Mouse (Mus musculus): Measurements from ENCODE around the gene Tial1.

The Tial1 gene

GRCm38 (mm10) chr7:128414433-128414832 is 47.1 kb downstream of the Tial1 start:
- no peak for DNase-seq

DNA sequence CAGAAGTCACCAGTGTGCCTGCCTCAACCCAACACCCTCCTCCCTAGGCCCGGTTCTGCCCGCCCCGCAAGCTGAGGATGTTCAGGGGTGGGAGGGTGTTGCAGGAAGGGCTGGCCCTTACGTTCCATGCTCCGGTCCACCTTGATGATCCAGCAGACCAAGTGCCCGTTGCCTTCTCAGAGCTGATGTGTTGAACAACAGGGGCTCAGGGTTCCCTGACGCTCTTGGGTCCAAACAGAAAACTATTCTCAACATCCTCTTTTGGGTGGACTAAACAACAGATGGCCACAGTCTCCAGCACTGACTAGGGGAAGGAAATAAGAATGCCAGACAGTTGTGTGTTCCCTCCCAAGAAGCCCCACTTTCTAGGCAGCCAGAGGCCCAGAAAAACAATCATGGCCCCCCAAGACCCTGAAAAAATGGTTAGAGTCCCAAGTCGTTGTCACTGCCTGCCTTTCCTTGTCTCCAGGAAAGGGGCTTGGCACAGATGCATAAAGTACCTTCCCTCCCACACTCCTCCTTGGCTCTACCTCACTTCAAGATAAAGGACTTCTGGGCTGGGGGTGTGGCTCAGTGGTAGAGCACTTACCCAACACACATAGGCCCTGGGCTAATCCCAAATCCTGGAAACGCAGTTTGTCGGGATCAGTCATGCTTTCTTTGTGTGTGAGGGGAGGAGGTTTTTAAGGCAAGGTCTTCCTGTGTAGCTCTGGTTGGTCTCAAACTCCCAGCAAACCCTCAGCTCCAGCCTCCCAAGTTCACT is 49.3 kb downstream of the Tial1 start:
- DNase-seq, result no peak

DNA sequence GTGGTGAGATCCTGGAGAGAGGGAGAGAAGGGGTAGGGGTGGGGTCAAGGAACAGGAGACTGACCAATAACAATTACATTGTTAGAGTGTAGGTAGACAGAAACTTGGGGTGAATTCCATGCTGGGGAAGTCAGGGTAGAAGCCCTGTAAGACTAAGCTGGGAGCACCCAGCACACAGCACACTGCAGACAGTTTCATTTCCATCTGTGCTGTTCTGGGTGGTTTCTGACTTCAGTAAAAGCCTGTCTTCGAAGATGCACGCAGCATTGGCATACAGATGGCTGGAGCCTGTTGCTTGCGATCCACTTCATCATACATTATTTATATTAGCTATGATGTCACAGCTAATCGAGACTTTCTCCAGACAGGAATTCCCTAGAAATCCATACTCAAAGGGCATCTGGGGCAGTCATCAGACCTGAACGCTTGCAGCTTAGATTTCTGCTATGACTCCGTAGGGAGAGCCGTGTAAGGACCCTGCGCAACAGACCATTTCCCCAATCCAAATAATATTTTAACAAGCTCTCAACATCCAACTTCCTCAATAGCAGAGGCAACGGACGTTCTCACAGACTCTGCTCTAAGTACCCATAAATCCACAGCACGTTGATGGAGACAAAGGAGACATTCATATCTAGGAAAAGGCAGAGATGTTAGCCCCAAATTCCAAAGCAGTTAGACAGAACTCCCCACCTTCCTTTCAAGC is 50.7 kb downstream of the Tial1 start:
- DNase-seq, result no peak

GRCm38 (mm10) chr7:128408265-128408664 is 53.3 kb downstream of the Tial1 start:
- DNase-seq, result no peak

- DNase-seq, result no peak
Observed at GRCm38 (mm10) chr7:128403988-128404387, 57.5 kb downstream of the Tial1 start.

GRCm38 (mm10) chr7:128403586-128403985 is 57.9 kb downstream of the Tial1 start:
- no peak for DNase-seq

DNA sequence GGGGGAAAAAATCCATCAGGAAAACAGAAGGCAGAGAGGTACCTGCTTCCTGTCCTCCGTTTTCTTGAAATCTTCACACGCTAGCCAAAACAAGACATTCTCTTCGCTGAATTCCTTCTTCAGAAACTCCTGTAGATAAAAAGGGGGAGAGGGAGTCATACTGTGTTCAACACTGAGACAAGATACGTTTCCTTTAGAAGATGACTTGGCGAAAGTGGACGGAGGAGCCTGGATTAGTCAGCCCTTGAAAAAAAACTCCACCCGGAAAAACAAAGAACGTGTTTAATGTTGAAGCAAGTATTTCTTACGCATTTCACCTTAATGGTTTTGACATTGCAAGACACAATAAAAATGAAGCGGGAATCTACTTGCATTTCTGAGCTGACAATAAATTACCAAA is 58.4 kb downstream of the Tial1 start:
- no peak for DNase-seq

GRCm38 (mm10) chr7:128402577-128402976 is 58.9 kb downstream of the Tial1 start:
- DNase-seq, result no peak

DNA sequence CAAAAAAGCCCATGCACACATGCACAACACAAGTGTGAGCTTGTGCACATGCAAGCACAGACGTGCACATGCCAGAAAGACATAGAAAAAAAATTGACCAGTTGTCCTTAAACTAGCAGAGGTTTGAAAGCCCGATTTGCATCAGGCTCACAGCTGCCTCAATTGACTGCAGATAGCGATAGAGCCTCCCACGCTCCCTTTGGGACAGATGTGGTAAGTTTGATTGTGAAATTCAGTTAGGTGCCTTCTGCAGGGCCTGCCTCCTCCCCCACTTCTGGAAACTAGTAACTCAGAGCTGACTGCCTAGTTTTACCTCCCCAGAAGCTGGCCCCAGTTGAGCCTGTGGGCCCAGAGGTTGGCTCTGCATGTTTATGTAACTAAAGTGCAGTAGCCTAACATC is 62.9 kb downstream of the Tial1 start:
- DNase-seq, result no peak

GRCm38 (mm10) chr7:128397066-128397465 is 64.5 kb downstream of the Tial1 start:
- DNase-seq, result no peak

DNA sequence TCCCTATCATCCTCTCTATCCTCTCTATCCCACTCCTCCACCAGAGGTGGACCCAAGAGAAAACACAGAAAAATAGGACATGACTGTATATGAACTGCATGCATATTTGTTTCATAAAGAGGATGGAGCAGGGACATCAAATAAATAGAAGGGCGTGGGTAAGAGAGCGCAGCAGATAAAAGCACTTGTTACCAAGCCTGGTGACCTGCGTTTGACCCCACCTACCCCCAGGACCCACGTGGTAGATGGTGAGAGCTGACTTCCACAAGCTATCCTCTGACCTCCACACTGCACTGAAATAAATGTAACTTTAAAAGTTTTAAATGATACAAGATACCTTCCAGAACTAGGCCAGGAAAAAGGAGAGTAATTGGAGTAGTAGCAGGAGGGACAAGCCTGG is 67.8 kb downstream of the Tial1 start:
- DNase-seq, result no peak

GRCm38 (mm10) chr7:128392972-128393314 is 68.6 kb downstream of the Tial1 start:
- DNase-seq, result no peak

GRCm38 (mm10) chr7:128392071-128392971 is 69.2 kb downstream of the Tial1 start:
- DNase-seq, result no peak

DNA sequence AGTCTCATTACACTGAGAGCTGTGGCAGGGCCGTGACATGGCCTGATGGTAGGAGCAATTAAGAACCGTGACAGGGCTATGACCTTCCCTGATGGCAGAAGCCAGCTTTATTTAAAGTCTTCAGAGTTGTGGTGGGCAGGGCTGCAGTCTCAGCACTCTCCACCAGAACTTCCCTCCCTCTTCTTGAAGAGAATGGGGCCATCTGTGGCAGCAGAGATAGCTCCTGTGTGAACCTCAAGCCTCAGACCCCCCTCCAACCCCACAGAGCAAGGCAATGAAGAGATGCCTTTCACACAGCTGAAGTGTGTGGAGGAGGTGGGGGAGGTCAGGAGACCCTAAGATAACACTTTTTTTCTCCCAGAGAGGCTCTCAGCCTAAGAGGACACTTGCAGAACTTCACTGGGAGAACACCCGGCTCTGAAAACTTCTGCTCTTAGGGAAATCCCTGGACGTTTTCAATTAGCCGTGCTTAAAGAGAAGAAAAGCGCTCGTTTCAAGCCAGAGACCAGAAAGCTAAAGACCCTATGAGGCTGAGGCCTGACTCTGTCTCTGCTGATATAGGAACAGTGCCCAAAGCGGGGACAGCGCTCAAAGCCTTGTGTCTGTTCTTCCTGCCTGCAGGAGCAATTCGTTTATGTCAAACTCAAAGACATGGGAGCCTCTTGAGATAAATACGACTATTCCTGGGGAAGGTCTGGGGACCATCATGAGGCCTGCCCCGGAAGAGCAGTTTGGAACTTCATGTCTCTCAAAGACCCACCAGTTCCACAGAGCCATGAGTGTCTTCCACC is 70.1 kb downstream of the Tial1 start:
- DNase-seq, result no peak
